Mouse (Mus musculus) right cerebral cortex, postnatal 36 days (tissue): ENCODE results near the gene Iqcf3.

Experiments
- DNase-seq, 2 experiments: peaks; one replicate each; pipeline ENCODE4 v3.0.0; 2022; ENCODE audit warnings: low spot score in 2 of 2, mixed read lengths in 1 of 2

Gene Iqcf3

DNA sequence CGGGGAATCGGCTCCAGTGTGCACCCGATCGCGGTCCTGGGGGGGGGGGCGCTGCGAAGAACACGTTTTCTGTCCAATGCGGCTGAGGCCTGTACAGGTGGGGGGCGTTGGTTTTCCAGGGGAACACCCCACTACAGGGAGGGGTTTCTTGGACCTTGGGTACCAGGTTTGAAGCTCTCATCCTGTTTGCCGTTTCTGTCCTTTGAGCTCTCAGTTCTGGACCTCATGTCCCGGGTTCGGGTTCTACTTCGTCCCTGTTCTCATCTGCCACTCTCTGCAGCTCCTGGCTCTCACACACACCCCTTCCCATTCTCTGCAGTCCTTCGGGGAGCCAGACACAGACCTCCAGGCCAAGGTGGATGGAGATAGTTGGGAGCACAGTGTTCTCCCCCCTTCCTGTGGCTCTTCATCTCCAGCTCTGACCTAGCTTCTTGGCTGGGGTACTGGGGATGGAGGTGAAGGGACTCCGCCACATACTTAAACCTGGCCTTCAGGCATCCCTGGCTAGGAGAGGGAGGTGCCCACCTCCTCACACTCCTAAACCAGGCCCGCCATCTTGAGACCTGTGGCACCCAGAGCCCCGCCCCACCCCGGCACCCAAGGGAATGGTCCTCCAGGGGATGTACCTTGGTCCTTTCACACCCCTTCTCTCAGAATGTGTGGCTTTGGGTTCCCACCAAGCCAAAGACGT, 107.2 kb downstream of the Iqcf3 start:
- DNase-seq = no peak

DNA sequence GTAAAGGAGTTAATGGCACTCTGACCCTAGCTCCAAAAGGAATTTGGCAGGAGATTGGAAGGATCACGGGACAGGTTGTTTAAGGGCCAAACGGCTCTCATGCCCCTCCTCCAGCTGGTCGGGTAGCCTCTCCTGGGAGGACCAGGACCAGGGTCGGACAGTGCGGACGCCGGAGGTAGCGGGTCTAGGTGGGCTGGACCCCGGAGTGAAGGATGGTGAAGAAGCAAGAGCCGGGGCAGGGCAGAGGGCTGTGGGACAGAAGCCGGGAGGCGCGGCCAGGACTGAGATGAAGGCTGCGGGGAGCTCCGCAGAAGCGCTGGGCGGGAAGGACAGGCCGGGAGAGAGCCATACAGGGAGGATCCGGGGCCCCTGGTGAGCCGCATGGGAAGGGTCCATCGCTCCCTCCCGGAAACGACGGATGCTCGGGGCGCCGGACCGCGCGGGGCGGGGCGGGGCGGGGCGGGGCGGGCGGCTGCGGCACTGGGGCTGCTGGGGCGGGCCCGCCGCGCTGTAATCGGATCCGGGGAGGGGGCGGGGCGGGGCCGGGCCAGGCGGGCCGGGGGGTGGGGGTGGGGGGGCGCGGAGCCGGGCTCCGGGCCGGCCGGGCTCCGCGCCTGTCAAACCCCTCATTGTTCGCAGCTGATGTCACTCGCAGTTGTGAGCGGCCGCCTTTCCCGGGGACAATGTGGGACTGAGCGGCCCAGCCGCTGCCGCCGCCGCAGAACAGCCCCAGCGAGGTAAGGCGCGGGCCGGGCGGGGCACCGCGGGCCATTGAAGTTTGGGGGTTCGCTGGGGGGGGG, 108.0 kb downstream of the Iqcf3 start, which contains the start of gene Pcbp4:
TSS of gene Pcbp4 (plus strand) at position 21 of the 800 bp plus-strand sequence.
- DNase-seq = no peak
